Mouse (Mus musculus) megakaryocyte, embryonic 14.5 days (primary cell): ENCODE results near the gene Pno1. TPM values are rescaled to one million over a fixed set of nuclear protein-coding genes. Genes with fewer than 3 reads are reported as not detected.
A peak's percentile ranks its signal among the peaks of the same experiment; 100 is the strongest.

Experiments
- H3K27me3 ChIP-seq: replicated peaks from 2 replicates; pipeline ENCODE3; 2012; ENCODE audit warnings: inconsistent platforms
- H3K36me3 ChIP-seq: replicated peaks from 2 replicates; pipeline ENCODE3; 2012; ENCODE audit warnings: low read length, inconsistent platforms, mixed read lengths
- H3K4me1 ChIP-seq: 2 replicates; pipeline ENCODE4 v1.6.1; 2012; ENCODE audit warnings: inconsistent platforms
- H3K4me3 ChIP-seq: replicated peaks from 2 replicates; pipeline ENCODE3; 2012; ENCODE audit warnings: moderate library complexity, mild to moderate bottlenecking, inconsistent platforms
- H3K9me3 ChIP-seq: 2 replicates; pipeline ENCODE4 v1.6.1; 2012; ENCODE audit warnings: inconsistent platforms
- FLI1 ChIP-seq: IDR thresholded peaks from 2 replicates; pipeline ENCODE4 v1.6.1; 2012; ENCODE audit warnings: low read length, inconsistent platforms, mixed read lengths
- GATA1 ChIP-seq: IDR thresholded peaks from 3 replicates; pipeline ENCODE4 v1.6.1; 2012; ENCODE audit warnings: mixed read lengths, low read length, inconsistent platforms, borderline replicate concordance
- polyA plus RNA-seq: library from polyadenylated mRNA; stranded (reverse); fragments of >175 nt; gene quantifications from 2 replicates; pipeline ENCODE4 v1.2.3, GENCODE M21; 2012; ENCODE audit warnings: low replicate concordance; ENCODE audit not compliant: insufficient read depth

The Pno1 gene
- polyA plus RNA-seq, 1 experiment = 21.3 TPM

DNA sequence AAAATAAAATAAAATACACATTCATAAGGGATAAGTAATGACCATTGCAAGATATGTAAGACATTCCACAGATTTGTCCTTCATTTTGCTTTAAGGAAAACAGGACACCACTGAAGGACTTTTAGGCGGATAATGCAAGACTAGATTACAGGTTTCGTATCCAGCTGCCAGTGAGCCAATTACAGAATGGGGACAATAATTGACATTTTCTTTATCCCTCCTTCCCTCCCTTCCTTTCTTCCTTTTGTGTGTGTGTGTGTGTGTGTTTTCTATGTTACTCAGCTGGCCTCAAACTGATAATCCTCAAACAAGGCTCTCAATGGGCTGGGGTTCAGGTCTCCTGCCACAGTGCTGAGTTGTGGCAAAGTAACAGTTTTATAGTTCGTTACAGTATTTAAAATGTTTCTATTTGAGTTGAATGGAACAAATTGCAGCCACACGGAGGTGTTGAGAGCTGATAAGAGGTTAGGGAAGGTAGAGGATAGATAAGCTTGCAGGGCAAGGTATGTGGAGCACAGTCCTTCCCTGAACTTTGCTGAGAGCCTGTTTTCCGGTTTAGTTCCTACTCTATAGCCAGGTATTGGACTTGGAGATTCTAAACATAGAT lies 1.6 kb upstream of the Pno1 start:
- Histone ChIP-seq H3K36me3 (peaks cover 33% of the 10 kb centered on the region), H3K9me3 (no peaks in the 10 kb centered on the region), H3K27me3 (no peaks in the 10 kb centered on the region), H3K4me1 (peaks cover 48% of the 10 kb centered on the region), H3K4me3 (peak overlapping the region; percentile 97)
- no peak for TF ChIP-seq GATA1
- no peak for TF ChIP-seq FLI1

DNA sequence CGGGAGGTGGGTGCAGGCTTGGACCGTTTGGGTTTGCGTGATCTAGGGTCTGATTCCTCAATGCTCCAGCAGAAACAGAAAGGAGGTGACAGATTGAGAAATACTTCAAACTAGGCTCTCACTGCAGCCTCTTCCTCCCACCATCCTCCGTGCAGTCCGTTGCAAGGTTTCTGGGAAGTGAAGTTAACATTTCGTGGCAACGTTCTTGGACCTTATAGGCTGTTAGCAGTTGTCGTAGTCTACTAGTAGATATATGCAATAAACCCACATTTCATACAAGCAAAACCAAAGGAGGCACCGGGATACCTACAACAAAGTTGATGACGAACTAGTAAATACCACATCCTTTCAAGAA lies 750 bp upstream of the Pno1 start:
- no peaks in the 10 kb centered on the region for H3K9me3 ChIP-seq
- TF ChIP-seq FLI1 (no peak), GATA1 (no peak)
- H3K36me3 ChIP-seq = peaks cover 39% of the 10 kb centered on the region
- H3K4me1 ChIP-seq = peaks cover 48% of the 10 kb centered on the region
- peak overlapping the region; percentile 97 for H3K4me3 ChIP-seq
- H3K27me3 ChIP-seq = no peaks in the 10 kb centered on the region

DNA sequence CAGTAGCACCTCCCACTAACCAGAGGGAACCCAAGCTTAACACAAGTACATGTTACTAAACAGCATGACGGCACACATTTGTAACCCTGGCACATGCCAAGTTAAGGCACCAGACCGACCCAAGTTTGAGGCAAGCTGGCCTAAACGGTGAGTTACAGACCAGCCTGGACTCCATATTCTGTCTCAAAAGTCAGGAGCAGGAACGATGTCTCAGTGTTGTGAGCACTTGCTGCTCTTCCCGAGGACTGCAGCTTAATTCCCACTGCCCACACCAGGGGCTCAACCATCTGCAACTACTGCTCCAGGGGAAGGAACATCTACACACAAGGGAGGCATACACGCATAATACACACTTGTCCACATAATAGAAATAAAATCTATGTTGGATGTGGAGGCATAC lies 8.9 kb downstream of the Pno1 start:
- H3K4me3 ChIP-seq = no peak overlapping the region
- H3K36me3 ChIP-seq = peaks cover 93% of the 10 kb centered on the region
- H3K4me1 ChIP-seq = peaks cover 5% of the 10 kb centered on the region
- no peaks in the 10 kb centered on the region for H3K27me3 ChIP-seq
- TF ChIP-seq GATA1 (no peak), FLI1 (no peak)
- no peaks in the 10 kb centered on the region for H3K9me3 ChIP-seq

DNA sequence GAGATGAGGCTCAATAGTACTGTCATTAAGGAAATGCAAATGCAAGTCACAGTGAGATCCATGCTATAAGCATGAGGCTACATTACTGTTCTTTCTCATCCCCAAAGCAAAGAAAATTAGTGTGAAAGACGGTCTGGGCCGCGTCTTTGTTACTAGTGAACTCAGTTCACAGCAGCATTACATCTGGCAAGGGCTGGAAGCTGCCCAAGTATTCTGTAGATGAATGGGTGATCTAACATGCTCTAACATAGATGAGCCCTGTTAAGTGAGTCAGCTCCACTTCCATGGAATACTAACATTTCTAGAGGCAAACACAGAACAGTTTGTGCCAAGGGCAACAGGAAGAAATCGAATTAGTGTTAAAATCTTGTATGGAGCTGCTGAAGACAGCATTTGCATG lies 10.4 kb downstream of the Pno1 start:
- no peak for TF ChIP-seq FLI1
- TF ChIP-seq GATA1 = no peak

DNA sequence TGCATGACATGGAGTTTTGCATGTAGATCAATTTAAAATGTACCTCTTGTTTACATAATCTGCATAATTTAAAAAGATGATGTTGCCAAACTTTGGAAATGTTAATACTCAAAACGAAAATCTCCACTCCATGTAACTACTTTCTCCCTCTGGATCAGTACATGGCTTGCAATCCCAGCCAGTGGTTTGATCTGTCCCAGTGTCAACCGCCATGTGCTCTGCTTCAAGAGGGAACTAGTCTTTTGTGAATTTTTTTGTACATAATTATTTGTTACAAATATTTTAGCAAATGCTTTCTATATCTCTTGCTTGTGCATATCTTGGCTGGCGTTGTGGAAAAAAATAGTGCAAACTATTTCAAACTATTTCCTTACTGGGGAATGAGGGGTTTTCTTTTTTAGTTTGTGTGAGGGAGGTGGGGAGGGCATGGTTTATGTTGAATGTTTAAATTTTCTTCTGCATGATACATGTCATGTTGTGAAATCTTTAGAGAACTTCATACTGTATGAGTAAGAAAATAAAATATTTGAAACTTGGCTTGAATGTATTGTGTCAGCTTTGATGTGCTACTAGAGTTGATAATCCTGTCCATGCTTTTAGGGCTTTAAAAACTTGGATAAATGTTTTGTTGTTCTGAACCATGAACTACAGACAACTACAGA lies 11.4 kb downstream of the Pno1 start:
- peaks cover 94% of the 10 kb centered on the region for H3K36me3 ChIP-seq
- no peaks in the 10 kb centered on the region for H3K27me3 ChIP-seq
- no peak overlapping the region for H3K4me3 ChIP-seq
- no peaks in the 10 kb centered on the region for H3K9me3 ChIP-seq
- peaks cover 5% of the 10 kb centered on the region for H3K4me1 ChIP-seq
- TF ChIP-seq FLI1 (no peak), GATA1 (no peak)

More for the DNA sequence above, 10.4 kb downstream of the Pno1 start:
- peaks cover 5% of the 10 kb centered on the region for H3K4me1 ChIP-seq
- H3K9me3 ChIP-seq = no peaks in the 10 kb centered on the region
- no peak overlapping the region for H3K4me3 ChIP-seq
- peaks cover 94% of the 10 kb centered on the region for H3K36me3 ChIP-seq
- H3K27me3 ChIP-seq = no peaks in the 10 kb centered on the region

DNA sequence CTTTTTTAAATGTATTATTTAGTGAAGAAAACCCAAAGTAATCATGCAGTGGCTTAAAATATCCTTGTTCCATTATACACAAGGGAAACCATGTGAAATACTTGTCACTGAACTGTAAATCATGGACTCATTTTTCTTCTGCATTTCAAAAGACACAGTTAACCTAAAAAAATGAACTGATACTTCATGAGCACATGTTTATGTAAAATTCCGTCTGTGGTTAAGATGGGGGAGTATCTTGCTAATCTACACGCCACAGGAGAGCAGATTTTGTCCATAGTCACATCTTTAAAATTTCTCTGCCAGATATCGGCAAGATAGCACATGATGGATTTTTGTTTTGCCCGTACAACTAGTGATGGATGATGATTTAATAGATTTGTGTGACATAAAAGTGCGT lies 12.2 kb downstream of the Pno1 start:
- Histone ChIP-seq H3K4me1 (peaks cover 5% of the 10 kb centered on the region), H3K27me3 (no peaks in the 10 kb centered on the region), H3K9me3 (no peaks in the 10 kb centered on the region), H3K4me3 (no peak overlapping the region), H3K36me3 (peaks cover 94% of the 10 kb centered on the region)
- TF ChIP-seq GATA1 = no peak
- no peak for TF ChIP-seq FLI1

DNA sequence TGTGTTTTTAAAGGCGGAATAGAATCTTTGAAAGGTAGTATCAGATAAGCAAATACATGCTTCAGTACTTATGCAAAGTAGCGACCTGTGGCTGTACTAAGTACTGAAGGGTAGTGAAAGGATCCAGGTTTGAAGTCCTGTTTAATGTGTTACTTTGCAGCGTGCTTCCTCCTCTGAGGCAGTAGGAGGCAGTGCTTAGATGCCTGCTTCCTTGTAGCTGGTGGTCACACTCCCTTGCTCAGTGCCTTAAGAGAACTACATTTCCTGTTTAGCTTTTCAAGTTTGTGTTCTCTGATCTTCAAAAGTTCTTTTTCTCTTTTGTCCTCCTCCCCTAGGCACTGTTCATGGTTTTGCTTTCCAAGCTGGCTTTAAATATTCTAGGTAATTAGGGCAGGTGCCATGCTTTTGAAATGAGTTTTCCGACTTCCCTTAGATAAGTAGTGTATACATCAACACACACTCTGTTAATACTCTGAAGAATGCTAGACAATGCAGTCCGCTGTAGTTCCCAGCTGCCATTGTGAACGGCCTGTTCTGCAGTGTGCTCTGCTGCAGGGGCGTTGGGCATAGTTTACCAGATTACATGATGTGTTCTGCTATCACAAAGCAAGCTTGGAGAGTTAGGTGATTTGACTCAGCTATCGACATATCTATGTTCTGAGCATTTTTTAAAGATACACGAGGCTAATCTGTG lies 19.1 kb downstream of the Pno1 start:
- no peak for TF ChIP-seq FLI1
- no peak for TF ChIP-seq GATA1
- peaks cover 39% of the 10 kb centered on the region for H3K4me1 ChIP-seq
- H3K36me3 ChIP-seq = peaks cover 86% of the 10 kb centered on the region

DNA sequence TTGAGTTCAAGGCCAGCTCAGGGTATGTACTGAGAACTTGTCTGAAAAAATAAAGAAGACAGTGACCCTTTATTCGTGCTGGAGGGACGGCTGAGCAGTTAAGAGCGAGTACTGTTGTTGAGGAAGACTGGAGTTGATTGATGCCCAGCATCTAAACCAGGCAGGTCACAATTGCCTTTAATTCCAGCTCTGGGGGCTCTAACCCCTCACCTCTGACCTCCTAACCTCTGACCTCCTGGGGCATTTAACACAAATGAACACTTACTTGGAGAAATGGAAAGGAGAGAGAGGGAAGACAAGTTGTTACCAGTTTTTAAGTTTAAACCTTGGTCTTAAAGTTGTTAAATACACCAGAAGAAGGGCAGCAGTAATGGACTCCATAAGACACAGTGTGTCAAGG lies 22.6 kb downstream of the Pno1 start:
- peaks cover 71% of the 10 kb centered on the region for H3K36me3 ChIP-seq
- TF ChIP-seq GATA1 (no peak), FLI1 (no peak)
- no peaks in the 10 kb centered on the region for H3K27me3 ChIP-seq
- no peak overlapping the region for H3K4me3 ChIP-seq
- no peaks in the 10 kb centered on the region for H3K9me3 ChIP-seq
- H3K4me1 ChIP-seq = peaks cover 64% of the 10 kb centered on the region

More for the DNA sequence above, 19.1 kb downstream of the Pno1 start:
- Histone ChIP-seq H3K4me3 (no peak overlapping the region), H3K9me3 (no peaks in the 10 kb centered on the region), H3K27me3 (no peaks in the 10 kb centered on the region)

DNA sequence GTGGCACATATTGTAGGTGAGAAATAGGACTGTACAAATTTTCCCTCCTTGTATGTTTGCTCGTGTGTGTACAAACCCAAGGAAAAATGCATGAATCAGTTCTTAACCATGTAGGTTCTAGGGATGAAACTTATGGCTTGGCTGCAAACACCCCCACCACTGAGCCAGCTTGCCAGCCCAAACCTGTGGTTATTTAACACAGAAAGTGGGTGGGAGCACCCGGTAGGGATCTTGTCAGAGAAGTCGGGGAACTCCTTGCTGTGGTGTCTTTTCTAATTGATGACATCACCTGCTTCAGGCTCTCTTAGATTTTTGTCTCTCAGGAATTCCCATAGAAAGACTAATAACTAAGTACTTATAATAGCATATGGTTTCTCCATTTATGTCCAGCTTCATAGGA lies 23.7 kb downstream of the Pno1 start:
- no peaks in the 10 kb centered on the region for H3K27me3 ChIP-seq
- peaks cover 75% of the 10 kb centered on the region for H3K4me1 ChIP-seq
- no peak for TF ChIP-seq GATA1
- no peak for TF ChIP-seq FLI1
- H3K9me3 ChIP-seq = no peaks in the 10 kb centered on the region
- peaks cover 70% of the 10 kb centered on the region for H3K36me3 ChIP-seq
- H3K4me3 ChIP-seq = no peak overlapping the region

DNA sequence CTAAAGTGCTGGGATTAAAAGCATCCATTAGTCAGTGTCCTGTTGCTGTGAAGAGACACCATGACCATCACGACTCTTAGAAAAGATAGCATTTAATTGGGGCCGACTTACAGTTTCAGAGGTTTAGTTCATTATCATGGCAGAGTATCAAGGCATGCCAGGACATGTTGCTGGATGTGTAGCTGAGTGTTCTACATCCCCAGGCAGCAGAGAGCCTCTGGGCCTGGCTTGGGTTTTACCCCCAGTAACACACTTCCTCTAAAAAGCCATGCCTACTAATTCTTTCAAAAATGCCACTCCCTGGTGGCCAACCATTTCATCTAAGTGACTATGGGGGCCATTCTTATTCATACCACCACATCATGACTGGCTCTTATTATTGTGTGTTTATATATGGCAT lies 28.2 kb downstream of the Pno1 start:
- Histone ChIP-seq H3K27me3 (no peaks in the 10 kb centered on the region), H3K9me3 (no peaks in the 10 kb centered on the region), H3K36me3 (peaks cover 44% of the 10 kb centered on the region), H3K4me3 (no peak overlapping the region), H3K4me1 (peaks cover 70% of the 10 kb centered on the region)
- TF ChIP-seq GATA1 = no peak
- TF ChIP-seq FLI1 = no peak
